Mouse (Mus musculus): ENCODE data around the gene Lrrc8b. TPM values are rescaled to one million over a fixed set of nuclear protein-coding genes. Genes with fewer than 3 reads are reported as not detected.
A peak's percentile ranks its signal among the peaks of the same experiment; 100 is the strongest.

Gene Lrrc8b
- polyA plus RNA-seq, 1 experiment from 2014 or later = 7.2 TPM

- H3K9ac ChIP-seq (ENCODE audit: low read depth, low read length) = no peak overlapping the region
- no peak overlapping the region for H3K4me2 ChIP-seq (ENCODE audit: low read length)
- H3K36me3 ChIP-seq (ENCODE audit: insufficient read depth, low read length) = 0 out of 2 replicates have a peak, but pooled peaks cover 5% of the 10 kb centered on the region
- no peaks in the 10 kb centered on the region for H3K4me1 ChIP-seq (replicated peaks; ENCODE audit: insufficient read depth, low read length)
- ATAC-seq (replicated peaks; ENCODE audit: low FRiP score, low read depth) = no peak
- H3K27me3 ChIP-seq (ENCODE audit: insufficient read depth, low read length) = no peaks in the 10 kb centered on the region
- WGBS = 94% methylated on average over 14 of the region's 14 CpGs
- no peaks in the 10 kb centered on the region for H3K9me3 ChIP-seq (replicated peaks; ENCODE audit: low read length)
- TF ChIP-seq CTCF (IDR thresholded peaks at IDR 0.05; ENCODE audit: low read depth) = no peak
- no peak overlapping the region for H3K27ac ChIP-seq
- H3K4me3 ChIP-seq (replicated peaks; ENCODE audit: low read depth, low read length) = no peak overlapping the region
- no peak for DNase-seq (ENCODE audit: low spot score)
Observed at GRCm38 (mm10) chr5:105484891-105485290, 69.3 kb downstream of the Lrrc8b start.

- DNase-seq (ENCODE audit: low spot score) (no peak), ATAC-seq (replicated peaks; ENCODE audit: low FRiP score, low read depth) (no peak)
- H3K36me3 ChIP-seq (ENCODE audit: insufficient read depth, low read length) = no peaks in the 10 kb centered on the region
- 0 out of 2 replicates have a peak, but pooled peaks cover 4% of the 10 kb centered on the region for H3K4me1 ChIP-seq (replicated peaks; ENCODE audit: insufficient read depth, low read length)
- H3K27me3 ChIP-seq (ENCODE audit: insufficient read depth, low read length) = no peaks in the 10 kb centered on the region
- H3K9me3 ChIP-seq (replicated peaks; ENCODE audit: low read length) = no peaks in the 10 kb centered on the region
- H3K4me3 ChIP-seq (replicated peaks; ENCODE audit: low read depth, low read length) = no peak overlapping the region
- H3K27ac ChIP-seq = no peak overlapping the region
- no peak for TF ChIP-seq CTCF (IDR thresholded peaks at IDR 0.05; ENCODE audit: low read depth)
- H3K9ac ChIP-seq (ENCODE audit: low read depth, low read length) = no peak overlapping the region
- no peak overlapping the region for H3K4me2 ChIP-seq (ENCODE audit: low read length)
- 86% methylated on average over 5 of the region's 5 CpGs for WGBS
Observed at GRCm38 (mm10) chr5:105490211-105490610, 74.6 kb downstream of the Lrrc8b start.

- no peaks in the 10 kb centered on the region for H3K9me3 ChIP-seq (replicated peaks; ENCODE audit: low read length)
- H3K36me3 ChIP-seq (ENCODE audit: insufficient read depth, low read length) = no peaks in the 10 kb centered on the region
- 0 out of 2 replicates have a peak, but pooled peaks cover 4% of the 10 kb centered on the region for H3K4me1 ChIP-seq (replicated peaks; ENCODE audit: insufficient read depth, low read length)
- WGBS = 63% methylated on average over 4 of the region's 4 CpGs
- H3K27ac ChIP-seq = no peak overlapping the region
- DNase-seq (ENCODE audit: low spot score) = peak; percentile 58
- H3K4me3 ChIP-seq (replicated peaks; ENCODE audit: low read depth, low read length) = no peak overlapping the region
- ATAC-seq (replicated peaks; ENCODE audit: low FRiP score, low read depth) = peak; percentile 55
- peak; percentile 73 for TF ChIP-seq CTCF (IDR thresholded peaks at IDR 0.05; ENCODE audit: low read depth)
- no peak overlapping the region for H3K9ac ChIP-seq (ENCODE audit: low read depth, low read length)
- no peak overlapping the region for H3K4me2 ChIP-seq (ENCODE audit: low read length)
- no peaks in the 10 kb centered on the region for H3K27me3 ChIP-seq (ENCODE audit: insufficient read depth, low read length)
Observed at GRCm38 (mm10) chr5:105491389-105491788, 75.8 kb downstream of the Lrrc8b start.

- H3K4me3 ChIP-seq (replicated peaks; ENCODE audit: low read depth, low read length) = no peak overlapping the region
- no peaks in the 10 kb centered on the region for H3K36me3 ChIP-seq (ENCODE audit: insufficient read depth, low read length)
- no peak overlapping the region for H3K9ac ChIP-seq (ENCODE audit: low read depth, low read length)
- DNase-seq (ENCODE audit: low spot score) = peak; percentile 58
- ATAC-seq (replicated peaks; ENCODE audit: low FRiP score, low read depth) = no peak; the same call in 1 of the 2 replicates
- 0 out of 2 replicates have a peak, but pooled peaks cover 4% of the 10 kb centered on the region for H3K4me1 ChIP-seq (replicated peaks; ENCODE audit: insufficient read depth, low read length)
- no peaks in the 10 kb centered on the region for H3K9me3 ChIP-seq (replicated peaks; ENCODE audit: low read length)
- peak; percentile 74 for TF ChIP-seq CTCF (IDR thresholded peaks at IDR 0.05; ENCODE audit: low read depth)
- H3K4me2 ChIP-seq (ENCODE audit: low read length) = no peak overlapping the region
- H3K27me3 ChIP-seq (ENCODE audit: insufficient read depth, low read length) = no peaks in the 10 kb centered on the region
- 49% methylated on average over 10 of the region's 10 CpGs for WGBS
- H3K27ac ChIP-seq = no peak overlapping the region
Observed at GRCm38 (mm10) chr5:105492367-105493246, 77.0 kb downstream of the Lrrc8b start.

GRCm38 (mm10) chr5:105493377-105493776, 77.8 kb downstream of the Lrrc8b start:
- Histone ChIP-seq H3K27ac (no peak overlapping the region), H3K27me3 (ENCODE audit: insufficient read depth, low read length) (no peaks in the 10 kb centered on the region), H3K4me1 (replicated peaks; ENCODE audit: insufficient read depth, low read length) (0 out of 2 replicates have a peak, but pooled peaks cover 4% of the 10 kb centered on the region), H3K4me3 (replicated peaks; ENCODE audit: low read depth, low read length) (no peak overlapping the region), H3K9me3 (replicated peaks; ENCODE audit: low read length) (no peaks in the 10 kb centered on the region), H3K4me2 (ENCODE audit: low read length) (no peak overlapping the region), H3K36me3 (ENCODE audit: insufficient read depth, low read length) (no peaks in the 10 kb centered on the region), H3K9ac (ENCODE audit: low read depth, low read length) (no peak overlapping the region)
- DNase-seq (ENCODE audit: low spot score) (no peak), ATAC-seq (replicated peaks; ENCODE audit: low FRiP score, low read depth) (no peak)
- 94% methylated on average over 7 of the region's 7 CpGs for WGBS
- no peak for TF ChIP-seq CTCF (IDR thresholded peaks at IDR 0.05; ENCODE audit: low read depth)

GRCm38 (mm10) chr5:105494246-105494917, 78.8 kb downstream of the Lrrc8b start:
- H3K4me3 ChIP-seq (replicated peaks; ENCODE audit: low read depth, low read length) = no peak overlapping the region
- 46% methylated on average over 10 of the region's 10 CpGs for WGBS
- ATAC-seq (replicated peaks; ENCODE audit: low FRiP score, low read depth) = no peak
- no peak; the same call in 1 of the 2 replicates for TF ChIP-seq CTCF (IDR thresholded peaks at IDR 0.05; ENCODE audit: low read depth)
- H3K4me1 ChIP-seq (replicated peaks; ENCODE audit: insufficient read depth, low read length) = 0 out of 2 replicates have a peak, but pooled peaks cover 4% of the 10 kb centered on the region
- no peak overlapping the region; the same call in 1 of the 2 replicates for H3K4me2 ChIP-seq (ENCODE audit: low read length)
- no peaks in the 10 kb centered on the region for H3K36me3 ChIP-seq (ENCODE audit: insufficient read depth, low read length)
- no peak overlapping the region for H3K9ac ChIP-seq (ENCODE audit: low read depth, low read length)
- no peaks in the 10 kb centered on the region for H3K9me3 ChIP-seq (replicated peaks; ENCODE audit: low read length)
- no peaks in the 10 kb centered on the region for H3K27me3 ChIP-seq (ENCODE audit: insufficient read depth, low read length)
- DNase-seq (ENCODE audit: low spot score) = peak; percentile 11
- no peak overlapping the region for H3K27ac ChIP-seq
